Mouse (Mus musculus): ENCODE data around the gene Pik3c2a.
"Not testable (repeated sequence)": the region's sequence is repeated elsewhere in the genome, so short reads cannot be mapped to it uniquely, and the experiment has no call there.

Gene Pik3c2a

GRCm38 (mm10) chr7:116392329-116392728 is 50.9 kb downstream of the Pik3c2a start:
- no peak for DNase-seq (ENCODE audit: low spot score in 2 of 2)

- DNase-seq (ENCODE audit: low spot score in 2 of 2) = not testable (repeated sequence)
Measured at GRCm38 (mm10) chr7:116387389-116387788, 55.9 kb downstream of the Pik3c2a start.

DNA sequence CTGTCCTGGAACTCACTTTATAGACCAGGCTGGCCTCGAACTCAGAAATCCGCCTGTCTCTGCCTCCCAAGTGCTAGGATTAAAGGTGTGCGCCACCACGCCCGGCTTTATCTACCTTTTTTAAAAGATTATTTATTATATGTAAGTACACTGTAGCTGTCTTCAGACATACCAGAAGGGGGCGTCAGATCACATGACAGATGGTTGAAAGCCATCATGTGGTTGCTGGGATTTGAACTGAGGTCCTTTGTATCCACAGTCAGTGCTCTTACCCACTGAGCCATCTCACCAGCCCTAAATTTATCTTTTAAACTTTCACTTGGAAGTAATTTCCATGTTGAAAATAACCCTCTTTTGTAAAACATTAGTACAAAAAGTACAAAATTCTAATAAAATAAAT is 64.1 kb downstream of the Pik3c2a start:
- not testable (repeated sequence) for DNase-seq (ENCODE audit: low spot score in 2 of 2)

DNA sequence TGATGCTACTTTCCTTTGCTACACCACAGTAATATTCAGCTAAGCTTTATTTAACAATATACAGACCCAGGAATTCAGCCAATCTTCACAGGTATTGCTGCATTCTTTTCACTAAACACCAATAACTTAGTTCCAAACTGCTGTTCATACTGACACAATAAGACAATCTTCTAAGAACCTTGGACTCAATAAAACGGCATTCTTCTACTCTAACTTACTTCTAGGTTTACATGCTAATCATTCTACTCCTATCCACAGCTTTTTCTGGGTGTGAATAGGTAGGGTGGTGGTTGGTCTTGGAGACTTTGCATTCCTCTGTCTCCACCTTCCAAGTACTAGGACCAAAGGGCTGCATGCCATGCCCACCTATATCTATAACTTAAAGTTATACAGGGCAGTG is 69.0 kb downstream of the Pik3c2a start:
- no peak for DNase-seq (ENCODE audit: low spot score in 2 of 2)

- peak; percentile 60 to 65 for DNase-seq (ENCODE audit: low spot score in 2 of 2)
Measured at GRCm38 (mm10) chr7:116336226-116336625, 107.0 kb downstream of the Pik3c2a start.

GRCm38 (mm10) chr7:116335133-116335532 is 108.1 kb downstream of the Pik3c2a start:
- DNase-seq (ENCODE audit: low spot score in 2 of 2) = no peak

DNA sequence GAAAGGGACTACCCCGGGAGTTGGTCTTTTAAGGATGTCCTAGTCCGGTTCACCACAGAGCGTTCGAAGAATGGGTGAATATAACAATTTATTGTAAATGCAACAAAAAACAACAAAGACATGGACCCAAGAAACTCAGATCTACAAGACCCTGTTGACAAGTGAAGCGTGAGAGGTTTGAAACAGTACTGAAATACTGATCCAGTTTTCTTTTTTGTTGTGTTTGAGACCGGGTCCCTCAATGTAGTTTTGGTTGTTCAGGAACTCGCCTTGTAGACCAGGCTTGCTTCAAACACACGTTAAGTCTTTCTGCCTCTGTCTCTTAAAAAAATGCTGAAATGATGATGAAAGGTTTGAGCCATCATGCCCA is 108.6 kb downstream of the Pik3c2a start:
- DNase-seq (ENCODE audit: low spot score in 2 of 2) = no peak

DNA sequence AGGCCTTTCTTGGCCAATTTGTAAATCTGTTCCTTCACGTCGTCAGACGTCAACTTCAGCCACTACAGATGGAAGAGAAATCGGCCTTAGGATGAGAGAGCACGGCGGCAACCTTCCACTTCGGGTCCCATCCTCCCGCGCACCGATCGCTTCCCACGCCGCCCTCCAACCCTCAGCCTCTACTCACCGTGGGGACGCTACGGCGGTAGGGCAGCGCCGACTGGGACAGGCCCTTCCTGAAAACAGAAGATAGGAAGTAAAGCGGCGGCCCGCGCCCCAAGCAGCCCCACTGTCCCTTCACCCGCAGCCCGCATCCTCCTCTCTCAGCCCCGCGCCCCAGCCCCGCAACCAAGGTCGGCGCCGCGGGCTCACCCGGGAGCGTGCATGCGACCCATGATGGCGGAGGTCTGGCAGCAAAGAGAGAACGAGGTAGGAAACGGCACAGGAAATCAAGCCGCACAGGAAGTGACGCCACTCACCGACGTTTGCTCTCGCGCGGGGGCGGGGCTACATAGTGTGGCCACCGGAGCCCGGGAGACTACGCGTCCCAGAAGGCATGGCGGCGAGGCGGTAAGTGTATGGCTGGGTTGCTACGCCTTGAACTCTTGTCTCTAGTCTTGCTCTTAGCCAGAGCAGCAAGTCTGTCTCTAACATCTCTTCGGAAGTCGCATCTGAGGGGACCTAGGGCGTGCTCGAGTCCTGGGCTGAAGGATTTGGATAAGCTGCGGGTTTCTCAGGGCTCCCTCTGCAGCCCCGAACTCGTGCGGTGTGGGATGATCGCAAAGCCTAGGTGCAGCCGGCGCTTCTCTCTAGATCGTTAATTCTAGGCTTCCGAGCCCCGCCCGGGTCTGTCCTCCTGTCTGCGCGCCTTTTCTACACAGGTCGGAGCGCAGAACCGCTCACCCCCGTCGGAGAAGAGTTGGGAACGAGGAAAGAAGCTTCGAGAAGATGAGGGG is 109.3 kb downstream of the Pik3c2a start, which contains the start of gene Rps13:
Rps13 (minus strand) TSS at position 483 of the 956 bp plus-strand sequence.
- peak; percentile 99 for DNase-seq (ENCODE audit: low spot score in 2 of 2)

DNA sequence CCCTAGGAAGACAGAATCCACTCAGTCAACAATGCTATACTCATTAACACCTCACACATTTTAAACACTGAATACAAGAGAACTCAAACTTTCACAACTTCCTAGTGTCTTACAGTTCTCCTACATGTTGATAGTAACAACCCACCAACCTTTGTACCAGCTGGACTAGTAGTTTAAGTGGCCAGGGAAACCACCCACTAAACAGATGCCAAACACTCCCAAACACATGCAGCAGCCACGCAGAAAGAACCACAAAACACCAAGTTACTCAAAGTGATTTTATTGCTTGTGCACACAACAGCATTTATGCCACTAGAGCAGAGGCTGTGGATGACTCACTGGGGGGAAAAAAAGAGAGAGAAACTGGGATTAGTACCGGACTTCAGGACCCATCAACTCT is 112.0 kb downstream of the Pik3c2a start:
- no peak for DNase-seq (ENCODE audit: low spot score in 2 of 2)

GRCm38 (mm10) chr7:116329858-116330257 is 113.4 kb downstream of the Pik3c2a start:
- no peak for DNase-seq (ENCODE audit: low spot score in 2 of 2)

DNA sequence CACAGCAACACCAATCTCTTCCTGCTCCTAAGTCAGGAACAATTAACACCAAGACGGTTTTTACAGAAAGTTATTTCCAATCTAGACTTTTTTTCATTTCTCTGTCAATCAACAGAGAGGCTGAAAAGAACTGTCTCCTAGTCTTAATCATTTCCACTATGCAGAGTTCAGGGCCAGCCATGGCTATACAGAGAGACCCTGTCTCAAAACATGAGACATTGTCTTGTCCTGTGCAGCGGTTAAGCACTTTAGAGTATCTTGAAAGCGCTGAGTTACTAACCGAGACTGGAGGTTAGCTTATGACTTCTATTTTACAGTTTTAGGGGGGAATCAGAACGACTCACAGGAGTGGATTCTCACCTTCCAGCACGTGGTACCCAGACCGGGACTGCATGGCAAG is 114.5 kb downstream of the Pik3c2a start:
- no peak for DNase-seq (ENCODE audit: low spot score in 2 of 2)

DNA sequence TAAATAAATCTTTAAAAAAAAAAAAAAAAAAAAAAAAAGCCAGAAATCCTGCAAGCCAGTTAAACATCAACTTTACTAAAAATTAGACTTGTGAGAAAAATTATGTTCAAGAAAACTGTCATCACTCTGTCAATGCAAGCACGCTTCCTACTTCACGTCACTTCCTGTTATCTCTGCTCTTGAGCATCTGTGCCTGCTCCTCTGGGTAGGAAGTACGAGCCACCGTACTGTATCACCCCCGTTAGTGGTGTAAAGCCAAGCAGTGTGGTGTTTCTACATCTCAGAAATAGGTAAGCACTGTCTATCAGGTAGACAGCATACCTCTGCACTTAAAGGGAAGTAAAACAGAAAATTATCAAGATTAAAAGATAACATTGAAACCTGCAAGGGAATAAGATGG is 115.3 kb downstream of the Pik3c2a start:
- no peak for DNase-seq (ENCODE audit: low spot score in 2 of 2)

DNA sequence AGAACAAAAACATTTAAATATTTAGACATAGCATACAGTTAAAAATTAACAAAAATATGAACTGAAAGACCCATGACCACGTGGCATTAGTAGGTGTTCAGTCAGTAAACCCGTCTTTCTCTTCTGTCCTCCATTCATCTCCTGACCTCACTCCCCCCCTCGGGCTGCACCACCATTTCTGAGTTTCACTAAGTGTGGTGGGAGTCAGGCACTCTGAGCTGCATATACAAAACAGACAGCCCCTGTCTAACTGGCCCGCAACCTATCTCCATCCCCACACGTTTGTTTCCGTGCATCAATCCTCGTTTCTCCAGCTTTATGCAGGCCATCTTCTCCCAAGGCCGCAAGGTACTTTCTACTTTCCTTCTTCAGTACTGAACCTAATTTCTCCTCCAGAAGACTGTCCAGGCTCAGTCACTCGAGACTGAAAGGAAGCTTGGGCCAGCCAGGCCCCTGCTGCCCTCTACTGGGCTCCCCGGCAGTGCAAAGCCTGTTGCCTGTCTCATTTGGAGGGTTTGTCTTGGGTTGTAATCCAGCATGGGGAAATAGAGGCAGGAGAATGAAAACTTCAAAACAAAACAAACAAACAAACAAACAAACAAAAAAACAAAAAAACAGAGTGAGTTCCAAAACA is 119.8 kb downstream of the Pik3c2a start:
- DNase-seq (ENCODE audit: low spot score in 2 of 2) = peak; percentile 71 to 79

DNA sequence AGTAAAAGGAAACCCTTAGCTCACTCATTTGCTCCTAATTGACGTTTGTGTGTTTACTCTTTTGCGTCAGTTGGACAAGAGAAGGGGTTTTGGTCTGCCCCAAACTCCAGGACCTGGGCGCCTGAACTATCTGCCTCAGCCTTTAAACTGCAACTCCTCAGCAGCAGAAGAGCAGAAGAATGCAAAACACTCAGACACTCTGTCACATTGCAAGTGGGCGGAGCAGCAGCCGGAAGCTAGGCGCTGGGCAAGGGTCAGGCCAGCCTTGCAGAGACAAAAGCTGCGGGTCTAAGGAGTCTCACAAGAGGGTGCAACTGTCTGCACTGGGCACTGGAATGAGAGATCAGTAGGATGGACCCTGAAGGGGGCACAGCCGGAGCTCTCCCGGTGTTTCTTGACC is 133.8 kb downstream of the Pik3c2a start:
- no peak for DNase-seq (ENCODE audit: low spot score in 2 of 2)

- DNase-seq (ENCODE audit: low spot score in 2 of 2) = no peak
Measured at GRCm38 (mm10) chr7:116308632-116308991, 134.6 kb downstream of the Pik3c2a start.

- DNase-seq (ENCODE audit: low spot score in 2 of 2) = no peak
Measured at GRCm38 (mm10) chr7:116307871-116308631, 135.2 kb downstream of the Pik3c2a start, which contains the start of gene Plekha7. Plekha7 (minus strand) TSS chr7:116308376.

DNA sequence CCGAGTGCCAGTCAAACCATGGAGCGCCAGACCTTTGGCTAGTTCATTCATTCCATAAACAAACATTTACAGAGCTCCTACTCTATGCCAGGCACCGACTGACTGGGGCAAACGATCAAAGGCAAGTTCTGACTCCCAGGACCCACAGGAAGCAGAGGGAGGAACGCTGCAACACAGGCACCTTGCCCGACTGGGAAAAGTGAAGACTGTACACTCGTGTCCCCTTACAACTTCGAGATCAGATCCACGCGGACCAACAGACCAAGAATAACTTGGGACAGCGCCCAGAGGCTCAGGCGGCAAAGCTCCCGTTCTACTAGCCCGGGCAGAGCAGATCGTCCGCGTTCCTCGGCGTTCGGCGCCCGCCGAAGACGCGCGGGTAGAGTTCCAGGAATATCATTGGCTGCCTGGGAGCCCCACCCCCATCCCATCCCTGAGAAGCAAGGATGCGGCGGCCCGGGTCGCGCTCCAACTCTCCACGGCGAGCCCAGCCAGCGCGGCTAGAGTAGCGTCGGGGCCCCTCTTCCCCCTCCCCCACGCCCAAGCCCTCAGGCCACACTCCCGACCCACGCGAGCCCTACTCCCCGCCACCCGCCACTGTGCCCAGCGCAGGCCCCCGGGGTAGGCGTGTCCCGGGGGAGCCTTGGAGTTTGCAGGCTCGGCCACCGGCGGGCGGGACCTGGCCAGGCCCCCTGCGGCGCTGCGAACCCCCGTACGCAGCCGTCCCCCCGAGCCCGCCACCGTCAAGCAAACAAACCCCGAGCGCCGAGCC is 136.0 kb downstream of the Pik3c2a start:
- peak; percentile 71 to 76 for DNase-seq (ENCODE audit: low spot score in 2 of 2)

GRCm38 (mm10) chr7:116306601-116307000 is 136.6 kb downstream of the Pik3c2a start:
- DNase-seq (ENCODE audit: low spot score in 2 of 2) = no peak

GRCm38 (mm10) chr7:116301661-116302311 is 141.5 kb downstream of the Pik3c2a start:
- peak in 1 of 2 experiments; percentile 44 for DNase-seq (ENCODE audit: low spot score in 2 of 2)

- DNase-seq (ENCODE audit: low spot score in 2 of 2) = no peak
Measured at GRCm38 (mm10) chr7:116301144-116301543, 142.1 kb downstream of the Pik3c2a start.

GRCm38 (mm10) chr7:116298851-116299250 is 144.4 kb downstream of the Pik3c2a start:
- DNase-seq (ENCODE audit: low spot score in 2 of 2) = no peak
